Mouse (Mus musculus) left cerebral cortex, adult 2 months (tissue): ENCODE data around the gene Cblc. TPM values are rescaled to one million over a fixed set of nuclear protein-coding genes. Genes with fewer than 3 reads are reported as not detected.

ENCODE experiments used
- DNase-seq, 2 experiments: peaks; one replicate each; pipeline ENCODE4 v3.0.0; 2021 to 2022; ENCODE audit warnings: low spot score in 2 of 2, mixed read lengths in 1 of 2; ENCODE audit errors: extremely low spot score in 1 of 2
- H3K27ac ChIP-seq: fragments of 200-600 bp; 2 replicates; pipeline ENCODE4 v1.8.1; 2022
- H3K4me3 ChIP-seq: fragments of 200-600 bp; 2 replicates; pipeline ENCODE4 v1.8.1; 2022
- CTCF ChIP-seq: fragments of 200-600 bp; IDR thresholded peaks from 2 replicates; pipeline ENCODE4 v1.8.1; 2022; ENCODE audit warnings: antibody characterized with exemption, mild to moderate bottlenecking, moderate library complexity
- intact Hi-C: fragments of 180-260 bp; cut with DNase I; formaldehyde crosslinking; loops from one replicate; pipeline ENCODE4 v1.15.1; 2025
- long read RNA-seq, 2 experiments: library from polyadenylated mRNA; stranded (forward); transcript quantifications; one replicate each; pipeline ENCODE4 v2.0.0; 2021; ENCODE audit warnings: borderline mapping rate in 2 of 2
- total RNA-seq, 2 experiments: library from RNA; stranded (reverse); gene quantifications; 2 replicates each; pipeline ENCODE4 v1.2.3; 2021

Gene Cblc
- total RNA-seq, result not detected
- long read RNA-seq, experiment 1, result 0 reads
- long read RNA-seq, experiment 2, result 0 reads

DNA sequence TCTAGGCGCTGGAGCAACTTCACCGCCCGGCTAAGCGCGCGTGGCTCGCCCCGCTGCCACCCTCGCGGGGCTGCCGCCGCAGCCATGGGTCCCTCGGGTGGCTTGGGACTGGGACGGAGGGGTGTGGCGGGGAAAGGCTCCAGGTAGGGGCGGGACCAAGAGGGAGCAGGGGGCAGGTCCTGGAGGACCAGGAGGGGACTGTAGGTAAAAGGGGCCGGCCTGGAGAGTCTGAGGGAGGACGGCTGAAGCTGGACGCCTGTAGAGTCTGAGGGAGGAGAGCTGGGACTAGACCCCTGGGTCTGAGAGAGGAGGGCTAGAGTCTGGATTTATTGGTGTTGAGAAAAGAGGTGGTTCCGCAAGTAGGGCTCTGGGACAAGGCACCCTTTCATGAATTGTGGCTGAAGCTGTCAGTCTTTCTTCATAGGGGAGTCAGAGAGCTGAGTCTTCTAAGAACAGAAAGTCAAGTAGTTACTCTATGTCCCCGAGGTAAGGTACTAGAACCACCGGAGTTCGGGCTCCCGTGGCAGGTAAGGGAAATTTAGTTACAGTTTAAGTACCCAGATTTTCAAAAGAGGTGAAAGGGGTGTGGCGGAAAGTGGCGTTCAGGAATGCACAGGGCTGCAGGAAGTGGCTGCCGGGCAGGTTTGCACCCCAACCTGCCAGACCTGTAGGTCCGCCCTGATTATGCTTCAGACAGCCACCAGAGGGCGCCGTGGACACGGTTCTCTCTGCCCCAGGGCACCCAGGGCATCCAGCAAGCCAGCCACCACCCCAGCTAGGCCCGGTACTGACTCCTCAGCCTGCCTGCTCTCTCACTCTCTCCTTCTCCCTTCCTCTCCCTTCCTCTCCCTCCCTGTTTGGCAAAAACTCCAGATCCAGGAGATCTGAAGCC is at the start of gene Cblc:
Gene Cblc (minus strand): TSS at position 113 of the 892 bp plus-strand sequence.
- intact Hi-C loops, result no loop called here
- no peak within 1 kb of the TSS for H3K4me3 ChIP-seq
- TF ChIP-seq CTCF, result peak; percentile 86
- peak; percentile 60 to 68 for DNase-seq
- no peak within 1 kb of the TSS for H3K27ac ChIP-seq

GRCm38 (mm10) chr7:19844521-19845171 is 48.0 kb upstream of the Cblc start:
- no peak overlapping the region for H3K4me3 ChIP-seq
- TF ChIP-seq CTCF, result no peak
- no peak overlapping the region for H3K27ac ChIP-seq
- intact Hi-C loops, result no loop called here
- no peak for DNase-seq

DNA sequence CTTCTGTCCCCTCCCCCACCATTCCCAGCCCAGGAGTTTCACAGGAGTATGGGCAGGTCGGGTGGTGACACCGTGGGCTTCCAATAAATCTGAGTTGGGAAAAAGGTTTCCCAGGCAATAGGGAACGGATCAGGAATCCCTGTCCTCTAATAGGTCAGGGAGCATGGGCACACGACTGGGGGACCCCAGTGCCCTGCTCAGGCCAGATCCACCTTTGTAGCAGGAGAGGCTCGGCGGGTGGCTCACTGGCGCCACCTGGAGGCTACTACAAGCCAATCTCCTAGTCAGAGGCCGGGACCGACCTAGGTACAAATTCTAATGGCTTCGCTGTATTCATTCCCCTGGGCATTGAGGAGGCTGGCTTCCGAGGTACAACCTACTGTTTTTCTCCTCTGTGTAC is 47.0 kb upstream of the Cblc start:
- H3K27ac ChIP-seq, result no peak overlapping the region
- peak; percentile 51 to 54 for DNase-seq
- intact Hi-C loops, result loop anchor here (1.0 kb wide), 2 partner anchors 40 to 93 kb away; partner anchors contain the start of gene Nectin2
- TF ChIP-seq CTCF, result peak; percentile 98
- H3K4me3 ChIP-seq, result no peak overlapping the region

- intact Hi-C loops, result loop anchor here (1.0 kb wide), 2 partner anchors 40 to 93 kb away; partner anchors contain the start of gene Nectin2
- DNase-seq, result no peak
- TF ChIP-seq CTCF, result no peak
Measured at GRCm38 (mm10) chr7:19842885-19843504, 46.4 kb upstream of the Cblc start.

GRCm38 (mm10) chr7:19841686-19842413 is 45.2 kb upstream of the Cblc start:
- intact Hi-C loops, result no loop called here
- no peak overlapping the region for H3K27ac ChIP-seq
- no peak for TF ChIP-seq CTCF
- no peak for DNase-seq
- no peak overlapping the region for H3K4me3 ChIP-seq

More at GRCm38 (mm10) chr7:19842885-19843504, 46.4 kb upstream of the Cblc start:
- Histone ChIP-seq H3K27ac (no peak overlapping the region), H3K4me3 (no peak overlapping the region)

DNA sequence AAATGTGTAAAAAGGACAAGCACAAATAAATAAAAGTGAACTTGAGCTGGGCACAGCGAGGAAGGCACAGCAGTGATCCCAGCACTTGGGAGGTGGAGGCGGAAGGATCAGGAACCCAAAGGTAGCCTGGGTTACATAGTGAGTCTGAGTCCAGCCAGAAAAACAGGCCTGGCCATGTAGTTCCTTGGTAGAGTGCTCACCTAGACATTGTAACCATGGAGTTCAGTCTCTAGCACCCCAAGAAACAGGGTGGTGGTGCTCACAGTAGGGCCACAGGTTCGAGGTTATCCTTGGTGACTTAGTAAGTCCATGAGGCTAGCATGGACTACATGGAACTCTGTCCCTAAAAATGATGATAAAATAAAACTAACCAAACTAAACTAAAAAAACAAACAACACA is 44.3 kb upstream of the Cblc start:
- H3K4me3 ChIP-seq, result no peak overlapping the region
- no peak for TF ChIP-seq CTCF
- intact Hi-C loops, result no loop called here
- no peak for DNase-seq
- no peak overlapping the region for H3K27ac ChIP-seq

GRCm38 (mm10) chr7:19840371-19840770 is 43.8 kb upstream of the Cblc start:
- TF ChIP-seq CTCF, result no peak
- Histone ChIP-seq H3K4me3 (no peak overlapping the region), H3K27ac (no peak overlapping the region)
- DNase-seq, result no peak
- intact Hi-C loops, result no loop called here

- intact Hi-C loops, result no loop called here
- no peak overlapping the region for H3K27ac ChIP-seq
- DNase-seq, result no peak
- no peak overlapping the region for H3K4me3 ChIP-seq
- TF ChIP-seq CTCF, result no peak
Measured at GRCm38 (mm10) chr7:19836843-19837242, 40.2 kb upstream of the Cblc start.

DNA sequence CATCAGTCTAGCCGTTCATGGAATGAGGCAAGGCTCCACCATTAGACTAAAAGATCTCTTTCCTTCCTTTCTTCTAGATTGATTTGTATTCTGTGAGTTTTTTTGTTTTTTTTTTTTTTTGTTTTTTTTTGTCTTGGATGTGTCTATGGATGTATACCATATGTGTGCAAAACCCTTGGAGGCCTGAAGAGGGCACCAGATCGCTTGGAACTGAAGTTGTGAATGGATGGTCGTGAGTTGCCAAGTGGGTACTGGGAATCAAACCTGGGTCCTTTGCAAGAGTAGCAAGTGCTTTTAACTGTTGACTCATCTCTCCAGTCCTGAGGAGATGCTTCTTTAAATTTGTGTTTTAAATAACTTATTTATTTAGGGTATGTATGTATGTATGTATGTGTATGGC is 37.4 kb upstream of the Cblc start:
- no peak for DNase-seq
- no peak overlapping the region for H3K4me3 ChIP-seq
- peak; percentile 7; the same call in 1 of the 2 replicates for TF ChIP-seq CTCF
- H3K27ac ChIP-seq, result no peak overlapping the region
- intact Hi-C loops, result no loop called here

- no peak overlapping the region for H3K27ac ChIP-seq
- no peak overlapping the region for H3K4me3 ChIP-seq
- intact Hi-C loops, result no loop called here
- TF ChIP-seq CTCF, result no peak
- no peak for DNase-seq
Measured at GRCm38 (mm10) chr7:19831837-19832236, 35.2 kb upstream of the Cblc start.

- intact Hi-C loops, result no loop called here
- peak in 1 of 2 experiments; percentile 25 for DNase-seq
- H3K4me3 ChIP-seq, result no peak overlapping the region
Measured at GRCm38 (mm10) chr7:19830682-19831156, 34.1 kb upstream of the Cblc start.

More at GRCm38 (mm10) chr7:19830682-19831156, 34.1 kb upstream of the Cblc start:
- TF ChIP-seq CTCF, result no peak
- H3K27ac ChIP-seq, result no peak overlapping the region
